Mouse (Mus musculus) lung, postnatal 0 days (tissue): ENCODE data around the gene Cdk17.

Experiments
- CTCF ChIP-seq: IDR thresholded peaks from 2 replicates; pipeline ENCODE4 v1.5.1; 2016; ENCODE audit warnings: antibody characterized with exemption, mild to moderate bottlenecking
- EP300 ChIP-seq: IDR thresholded peaks from 2 replicates; pipeline ENCODE4 v1.6.1; 2016; ENCODE audit warnings: antibody characterized with exemption, mild to moderate bottlenecking, control low read depth

DNA sequence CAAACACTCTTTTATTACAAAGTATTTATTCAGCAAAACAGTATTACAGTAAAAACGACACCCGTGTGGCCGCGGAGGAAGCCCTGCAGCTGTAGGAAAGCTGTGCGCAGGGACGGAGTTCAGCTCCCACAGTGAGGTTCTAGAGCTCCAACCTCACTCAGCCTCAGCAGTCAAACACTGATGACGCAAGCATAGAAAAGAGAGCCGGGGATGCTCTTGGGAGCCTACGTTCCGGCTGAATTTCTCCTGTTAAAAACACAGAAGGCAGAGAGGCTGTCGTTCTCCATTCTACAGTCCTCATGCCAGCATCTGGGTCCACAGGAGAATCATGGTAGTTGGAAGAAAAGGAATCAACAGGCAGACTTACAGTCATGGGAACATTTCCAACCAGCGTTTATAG, 86.7 kb downstream of the Cdk17 start:
- TF ChIP-seq CTCF (no peak), EP300 (no peak)
